Mouse (Mus musculus): ENCODE measurements at regions not wholly inside any gene's neighbourhood (a gene's known extent, or its start where the extent isn't known, plus 50 kb on each side); places are given as distances from the start of the nearest gene placed in this dataset.

DNA sequence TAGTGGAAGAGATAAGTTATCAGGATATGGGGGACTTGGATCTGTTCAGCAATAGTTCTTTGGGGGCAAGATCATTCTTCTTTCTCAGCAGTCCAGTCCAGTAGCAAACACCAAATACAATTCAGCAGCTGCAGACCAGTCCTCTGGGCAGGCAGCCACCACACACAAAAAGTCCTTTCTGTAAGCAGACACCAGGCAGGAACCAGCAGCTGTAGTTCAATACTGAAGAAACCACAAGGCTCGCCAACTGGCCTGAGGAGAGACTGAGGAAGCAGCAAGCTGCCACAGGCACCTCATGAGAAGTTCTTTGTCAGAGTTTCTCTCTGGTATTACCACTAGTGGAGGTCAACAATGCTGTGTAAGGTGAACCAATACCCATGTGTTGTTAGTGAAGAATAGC is 493.1 kb upstream of the Arid1b start:
- no peaks in the 10 kb centered on the region for H3K9me3 ChIP-seq (ENCODE audit: control insufficient read depth, low read length)
- no peak overlapping the region for H3K4me3 ChIP-seq (ENCODE audit: low read depth, low read length)
- ATAC-seq (ENCODE audit: low FRiP score) (no peak), DNase-seq (ENCODE audit: low spot score) (no peak)
- H3K4me1 ChIP-seq (replicated peaks; ENCODE audit: control insufficient read depth, insufficient read depth, low read length): no peaks in the 10 kb centered on the region; the same call in 1 of the 2 replicates
- no peak overlapping the region for H3K27ac ChIP-seq (ENCODE audit: low read depth, low read length)
- 68% methylated on average over 1 of the region's 1 CpGs for WGBS
- no peak overlapping the region for H3K4me2 ChIP-seq (replicated peaks; ENCODE audit: low read depth, low read length)
- H3K9ac ChIP-seq (ENCODE audit: low read depth, low read length): no peak overlapping the region
- H3K27me3 ChIP-seq (ENCODE audit: control insufficient read depth, insufficient read depth, low read length): no peaks in the 10 kb centered on the region
- no peaks in the 10 kb centered on the region for H3K36me3 ChIP-seq (ENCODE audit: control insufficient read depth, insufficient read depth, low read length)

- no peak for DNase-seq (ENCODE audit: low spot score)
- Histone ChIP-seq H3K27me3 (ENCODE audit: control insufficient read depth, insufficient read depth, low read length) (no peaks in the 10 kb centered on the region), H3K27ac (ENCODE audit: low read depth, low read length) (no peak overlapping the region), H3K9ac (ENCODE audit: low read depth, low read length) (no peak overlapping the region), H3K4me2 (replicated peaks; ENCODE audit: low read depth, low read length) (no peak overlapping the region), H3K36me3 (ENCODE audit: control insufficient read depth, insufficient read depth, low read length) (no peaks in the 10 kb centered on the region), H3K4me3 (ENCODE audit: low read depth, low read length) (no peak overlapping the region), H3K9me3 (ENCODE audit: control insufficient read depth, low read length) (no peaks in the 10 kb centered on the region), H3K4me1 (replicated peaks; ENCODE audit: control insufficient read depth, insufficient read depth, low read length) (no peaks in the 10 kb centered on the region)
- WGBS: 86% methylated on average over 6 of the region's 6 CpGs
- no peak for ATAC-seq (ENCODE audit: low FRiP score)
Measured at GRCm38 (mm10) chr17:4504951-4505350, 489.2 kb upstream of the Arid1b start.

- no peaks in the 10 kb centered on the region for H3K27me3 ChIP-seq (ENCODE audit: control insufficient read depth, insufficient read depth, low read length)
- 71% methylated on average over 3 of the region's 3 CpGs for WGBS
- no peak overlapping the region for H3K27ac ChIP-seq (ENCODE audit: low read depth, low read length)
- no peak overlapping the region for H3K4me2 ChIP-seq (replicated peaks; ENCODE audit: low read depth, low read length)
- no peaks in the 10 kb centered on the region for H3K36me3 ChIP-seq (ENCODE audit: control insufficient read depth, insufficient read depth, low read length)
- ATAC-seq (ENCODE audit: low FRiP score) (no peak), DNase-seq (ENCODE audit: low spot score) (no peak)
- H3K9ac ChIP-seq (ENCODE audit: low read depth, low read length): no peak overlapping the region
- H3K4me1 ChIP-seq (replicated peaks; ENCODE audit: control insufficient read depth, insufficient read depth, low read length): no peaks in the 10 kb centered on the region
- H3K9me3 ChIP-seq (ENCODE audit: control insufficient read depth, low read length): no peaks in the 10 kb centered on the region
- H3K4me3 ChIP-seq (ENCODE audit: low read depth, low read length): no peak overlapping the region
Measured at GRCm38 (mm10) chr17:4509506-4509905, 484.6 kb upstream of the Arid1b start.

DNA sequence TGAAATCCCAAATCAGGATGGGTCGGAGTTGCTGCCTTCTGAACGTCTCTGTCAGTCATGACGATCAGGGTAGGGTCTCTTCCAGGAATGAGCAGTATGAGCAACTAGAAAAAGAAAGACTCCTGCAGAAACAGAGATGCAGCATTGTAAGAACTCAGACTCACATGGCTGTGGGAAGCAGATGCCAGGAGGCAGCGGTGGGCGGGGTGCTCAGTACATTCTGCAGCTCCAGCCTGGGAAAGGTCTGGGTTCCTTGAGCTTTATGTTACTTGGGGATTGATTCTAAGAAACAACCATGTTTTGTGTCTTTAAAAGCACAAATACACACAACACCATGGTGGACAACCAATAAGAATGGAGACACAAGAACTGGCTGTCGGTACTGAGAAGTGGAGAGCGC is 478.0 kb upstream of the Arid1b start:
- DNase-seq (ENCODE audit: low spot score) (no peak), ATAC-seq (ENCODE audit: low FRiP score) (no peak)
- Histone ChIP-seq H3K36me3 (ENCODE audit: control insufficient read depth, insufficient read depth, low read length) (no peaks in the 10 kb centered on the region), H3K4me1 (replicated peaks; ENCODE audit: control insufficient read depth, insufficient read depth, low read length) (no peaks in the 10 kb centered on the region), H3K9ac (ENCODE audit: low read depth, low read length) (no peak overlapping the region), H3K27me3 (ENCODE audit: control insufficient read depth, insufficient read depth, low read length) (no peaks in the 10 kb centered on the region), H3K27ac (ENCODE audit: low read depth, low read length) (no peak overlapping the region), H3K9me3 (ENCODE audit: control insufficient read depth, low read length) (no peaks in the 10 kb centered on the region), H3K4me2 (replicated peaks; ENCODE audit: low read depth, low read length) (no peak overlapping the region), H3K4me3 (ENCODE audit: low read depth, low read length) (no peak overlapping the region)
- WGBS: 89% methylated on average over 7 of the region's 7 CpGs

GRCm38 (mm10) chr17:4516846-4517245 is 477.3 kb upstream of the Arid1b start:
- no peak overlapping the region for H3K27ac ChIP-seq (ENCODE audit: low read depth, low read length)
- no peak overlapping the region for H3K4me2 ChIP-seq (replicated peaks; ENCODE audit: low read depth, low read length)
- no peaks in the 10 kb centered on the region for H3K27me3 ChIP-seq (ENCODE audit: control insufficient read depth, insufficient read depth, low read length)
- no peaks in the 10 kb centered on the region for H3K4me1 ChIP-seq (replicated peaks; ENCODE audit: control insufficient read depth, insufficient read depth, low read length)
- no peak overlapping the region for H3K9ac ChIP-seq (ENCODE audit: low read depth, low read length)
- no peak overlapping the region for H3K4me3 ChIP-seq (ENCODE audit: low read depth, low read length)
- WGBS: 78% methylated on average over 3 of the region's 3 CpGs
- H3K36me3 ChIP-seq (ENCODE audit: control insufficient read depth, insufficient read depth, low read length): no peaks in the 10 kb centered on the region
- no peaks in the 10 kb centered on the region for H3K9me3 ChIP-seq (ENCODE audit: control insufficient read depth, low read length)
- ATAC-seq (ENCODE audit: low FRiP score) (no peak), DNase-seq (ENCODE audit: low spot score) (no peak)

GRCm38 (mm10) chr17:4521031-4521430 is 473.1 kb upstream of the Arid1b start:
- Histone ChIP-seq H3K27me3 (ENCODE audit: control insufficient read depth, insufficient read depth, low read length) (no peaks in the 10 kb centered on the region), H3K36me3 (ENCODE audit: control insufficient read depth, insufficient read depth, low read length) (no peaks in the 10 kb centered on the region), H3K4me3 (ENCODE audit: low read depth, low read length) (no peak overlapping the region), H3K4me1 (replicated peaks; ENCODE audit: control insufficient read depth, insufficient read depth, low read length) (no peaks in the 10 kb centered on the region), H3K9me3 (ENCODE audit: control insufficient read depth, low read length) (no peaks in the 10 kb centered on the region), H3K27ac (ENCODE audit: low read depth, low read length) (no peak overlapping the region), H3K9ac (ENCODE audit: low read depth, low read length) (no peak overlapping the region), H3K4me2 (replicated peaks; ENCODE audit: low read depth, low read length) (no peak overlapping the region)
- DNase-seq (ENCODE audit: low spot score) (no peak), ATAC-seq (ENCODE audit: low FRiP score) (no peak)
- WGBS: 89% methylated on average over 4 of the region's 4 CpGs

GRCm38 (mm10) chr17:4526466-4526865 is 467.7 kb upstream of the Arid1b start:
- ATAC-seq (ENCODE audit: low FRiP score) (no peak), DNase-seq (ENCODE audit: low spot score) (no peak)
- no peak overlapping the region for H3K27ac ChIP-seq (ENCODE audit: low read depth, low read length)
- H3K4me3 ChIP-seq (ENCODE audit: low read depth, low read length): no peak overlapping the region
- no peaks in the 10 kb centered on the region for H3K4me1 ChIP-seq (replicated peaks; ENCODE audit: control insufficient read depth, insufficient read depth, low read length)
- H3K27me3 ChIP-seq (ENCODE audit: control insufficient read depth, insufficient read depth, low read length): no peaks in the 10 kb centered on the region
- 93% methylated on average over 7 of the region's 7 CpGs for WGBS
- H3K9ac ChIP-seq (ENCODE audit: low read depth, low read length): no peak overlapping the region
- H3K4me2 ChIP-seq (replicated peaks; ENCODE audit: low read depth, low read length): no peak overlapping the region
- H3K36me3 ChIP-seq (ENCODE audit: control insufficient read depth, insufficient read depth, low read length): no peaks in the 10 kb centered on the region
- no peaks in the 10 kb centered on the region for H3K9me3 ChIP-seq (ENCODE audit: control insufficient read depth, low read length)

DNA sequence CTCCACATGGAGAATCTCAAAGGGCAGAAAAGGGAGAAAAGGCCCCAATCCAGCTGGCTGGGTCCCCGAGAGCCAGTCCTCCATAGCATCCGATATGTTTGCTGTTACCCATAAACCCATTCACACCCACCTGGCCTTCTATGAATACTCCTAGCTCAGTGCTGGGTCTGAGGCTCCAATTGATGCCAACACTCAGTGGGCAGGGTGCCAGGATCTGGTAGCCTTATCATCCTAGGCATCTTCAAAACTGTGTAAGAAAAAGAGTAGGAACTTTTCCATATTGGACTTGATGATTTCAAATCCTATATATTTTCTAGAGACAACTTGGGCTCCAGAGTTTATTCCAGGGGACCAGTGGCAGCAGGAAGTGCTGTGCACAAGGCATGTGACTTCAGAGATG is 462.0 kb upstream of the Arid1b start:
- H3K9me3 ChIP-seq (ENCODE audit: control insufficient read depth, low read length): no peaks in the 10 kb centered on the region
- H3K4me3 ChIP-seq (ENCODE audit: low read depth, low read length): no peak overlapping the region
- no peaks in the 10 kb centered on the region for H3K4me1 ChIP-seq (replicated peaks; ENCODE audit: control insufficient read depth, insufficient read depth, low read length)
- H3K9ac ChIP-seq (ENCODE audit: low read depth, low read length): no peak overlapping the region
- DNase-seq (ENCODE audit: low spot score) (no peak), ATAC-seq (ENCODE audit: low FRiP score) (no peak)
- H3K27me3 ChIP-seq (ENCODE audit: control insufficient read depth, insufficient read depth, low read length): no peaks in the 10 kb centered on the region
- no peak overlapping the region for H3K27ac ChIP-seq (ENCODE audit: low read depth, low read length)
- no peak overlapping the region for H3K4me2 ChIP-seq (replicated peaks; ENCODE audit: low read depth, low read length)
- WGBS: 94% methylated on average over 2 of the region's 2 CpGs
- H3K36me3 ChIP-seq (ENCODE audit: control insufficient read depth, insufficient read depth, low read length): no peaks in the 10 kb centered on the region

GRCm38 (mm10) chr17:4540435-4540834 is 453.7 kb upstream of the Arid1b start:
- H3K9ac ChIP-seq (ENCODE audit: low read depth, low read length): no peak overlapping the region
- peak; percentile 63; the same call in 1 of the 2 replicates for ATAC-seq (ENCODE audit: low FRiP score)
- 76% methylated on average over 2 of the region's 2 CpGs for WGBS

More at GRCm38 (mm10) chr17:4540435-4540834, 453.7 kb upstream of the Arid1b start:
- H3K4me3 ChIP-seq (ENCODE audit: low read depth, low read length): no peak overlapping the region
- no peaks in the 10 kb centered on the region for H3K4me1 ChIP-seq (replicated peaks; ENCODE audit: control insufficient read depth, insufficient read depth, low read length)
- no peak overlapping the region for H3K4me2 ChIP-seq (replicated peaks; ENCODE audit: low read depth, low read length)
- H3K36me3 ChIP-seq (ENCODE audit: control insufficient read depth, insufficient read depth, low read length): no peaks in the 10 kb centered on the region
- H3K27me3 ChIP-seq (ENCODE audit: control insufficient read depth, insufficient read depth, low read length): no peaks in the 10 kb centered on the region
- H3K9me3 ChIP-seq (ENCODE audit: control insufficient read depth, low read length): no peaks in the 10 kb centered on the region
- no peak overlapping the region for H3K27ac ChIP-seq (ENCODE audit: low read depth, low read length)
- peak; percentile 16 for DNase-seq (ENCODE audit: low spot score)

Data from hindbrain, embryonic 11.5 days (tissue).